Mouse (Mus musculus) gastrocnemius, postnatal 4 days (tissue): ENCODE measurements at regions not wholly inside any gene's neighbourhood (a gene's known extent, or its start where the extent isn't known, plus 50 kb on each side); places are given as distances from the start of the nearest gene placed in this dataset.
A peak's percentile ranks its signal among the peaks of the same experiment; 100 is the strongest.

Source experiments
- DNase-seq, 2 experiments: peaks; one replicate each; pipeline ENCODE4 v3.0.0; 2021 to 2022; ENCODE audit warnings: low spot score in 2 of 2, mixed read lengths in 2 of 2

DNA sequence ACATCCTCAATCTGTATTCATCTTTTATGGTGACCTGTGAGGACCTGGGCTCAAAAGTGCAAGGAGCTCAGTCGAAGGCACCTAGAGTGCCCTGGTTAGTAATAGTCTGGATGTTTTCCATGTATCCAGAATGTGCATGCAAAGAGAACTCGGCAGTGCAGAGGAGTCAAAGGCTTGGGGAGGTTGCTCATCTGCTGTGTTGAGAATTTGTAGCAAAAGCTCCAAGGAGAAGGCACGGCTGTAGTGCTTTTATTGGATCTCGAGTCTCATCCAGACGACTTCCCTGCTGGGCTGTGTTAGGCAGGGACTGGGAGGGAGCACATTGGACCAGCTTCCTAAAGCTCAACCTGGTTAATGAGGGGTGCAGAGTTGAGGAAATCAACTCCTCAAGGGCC, 97.3 kb upstream of the Wscd1 start:
- DNase-seq: no peak

DNA sequence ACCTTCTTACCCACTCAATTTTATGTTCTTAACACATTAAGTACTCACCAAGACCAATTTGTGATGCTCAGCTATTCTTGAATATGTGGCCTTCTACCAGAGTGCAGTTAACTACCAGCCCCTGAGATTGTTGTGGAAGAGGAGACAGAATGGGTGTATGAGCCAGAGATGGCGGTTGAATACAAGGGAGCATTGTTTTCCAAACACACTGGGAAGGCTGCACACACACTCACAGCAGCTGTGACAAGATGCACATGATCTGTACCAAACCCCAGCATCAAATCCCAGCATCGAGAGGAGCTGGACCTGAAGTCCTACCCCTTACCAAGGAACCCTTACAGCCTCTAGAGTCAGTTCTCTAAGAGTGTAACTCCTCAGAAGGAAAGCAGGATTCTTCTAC, 91.4 kb upstream of the Wscd1 start:
- DNase-seq: no peak

DNA sequence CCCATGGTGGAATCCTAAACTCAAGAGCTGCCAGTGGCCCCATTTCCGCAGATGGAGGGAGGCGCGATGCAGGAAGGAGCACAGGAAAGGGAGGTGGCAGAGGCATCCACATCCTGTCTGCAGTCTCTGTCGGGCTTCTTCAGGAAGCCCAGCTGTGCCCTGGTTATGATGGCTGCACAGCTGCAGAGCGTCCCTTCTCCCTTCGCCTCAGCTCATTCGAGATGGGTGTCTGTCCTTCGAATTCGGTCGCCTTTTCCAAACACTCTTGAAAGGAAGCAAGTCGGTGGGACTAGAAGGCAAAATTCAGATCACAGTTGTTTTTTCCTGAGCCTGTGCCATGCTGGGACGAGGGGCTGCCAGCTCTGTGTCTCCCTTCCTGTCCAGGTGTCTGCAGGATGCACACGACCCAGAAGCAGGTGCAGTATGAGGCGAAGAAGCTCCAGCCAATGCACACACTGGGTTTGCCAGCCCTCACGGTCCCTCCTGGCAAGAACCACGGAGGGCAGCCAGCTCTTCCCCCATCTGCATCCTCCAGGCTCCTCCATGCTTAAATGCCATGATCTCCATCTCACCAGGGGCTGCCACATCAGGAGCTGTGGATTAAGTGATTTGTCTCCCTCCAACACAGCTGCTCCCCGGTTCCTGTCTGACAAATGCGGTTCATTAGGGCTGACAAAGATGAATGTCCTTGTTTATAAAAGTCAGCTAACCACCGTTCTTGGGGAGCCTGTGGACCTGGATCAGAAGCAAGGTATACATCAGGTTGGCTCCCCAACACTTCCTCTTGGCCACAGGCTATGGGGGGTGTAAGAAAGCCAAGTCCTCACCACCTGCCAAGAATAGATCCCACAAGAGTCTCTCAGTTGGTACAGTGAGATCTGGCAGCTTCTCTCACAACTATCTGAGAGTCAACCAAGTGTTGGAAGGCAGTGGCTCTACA, 79.3 kb upstream of the Wscd1 start:
- DNase-seq: no peak

DNA sequence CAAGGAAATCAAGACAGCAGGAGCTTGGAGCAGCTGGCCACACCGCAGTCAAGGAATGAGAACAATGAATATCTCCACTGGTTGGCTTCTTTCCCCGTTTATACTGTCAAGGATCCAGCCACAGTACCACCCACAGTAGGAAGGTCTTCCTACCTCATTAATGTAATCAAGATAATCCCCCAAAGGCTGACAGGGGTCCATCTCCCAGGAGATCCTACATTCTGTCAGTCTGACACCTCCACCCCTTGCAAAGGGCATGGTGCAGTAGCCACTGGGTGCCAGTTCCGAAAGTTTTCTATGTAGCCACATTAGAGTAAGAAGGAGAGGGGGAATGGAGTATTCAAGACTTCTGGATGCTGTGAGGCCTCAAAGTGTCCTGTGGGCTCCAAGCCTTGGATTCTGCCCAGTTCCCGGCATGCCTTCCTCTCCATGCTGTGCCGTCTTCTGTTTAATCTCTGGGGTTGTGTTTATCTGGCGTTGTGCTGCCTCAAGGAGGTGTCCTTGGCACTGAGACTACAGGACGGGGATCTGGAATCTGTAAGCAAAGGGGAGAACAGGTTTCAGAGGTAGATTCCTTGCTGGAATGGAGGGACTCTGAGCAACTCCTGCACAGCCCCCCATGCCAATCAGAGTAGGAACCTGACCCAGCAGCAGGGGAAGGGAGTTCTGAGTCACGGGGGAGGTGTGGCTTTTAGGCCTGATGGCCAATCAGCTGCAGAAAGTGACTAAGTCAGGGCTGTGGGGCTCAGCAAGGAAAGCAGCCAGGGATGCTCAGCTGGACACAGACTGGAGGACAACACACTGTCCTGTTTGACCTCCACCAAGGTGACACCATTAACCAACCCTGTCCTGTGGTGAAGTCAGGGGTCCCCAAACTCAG, 77.3 kb upstream of the Wscd1 start:
- no peak for DNase-seq

DNA sequence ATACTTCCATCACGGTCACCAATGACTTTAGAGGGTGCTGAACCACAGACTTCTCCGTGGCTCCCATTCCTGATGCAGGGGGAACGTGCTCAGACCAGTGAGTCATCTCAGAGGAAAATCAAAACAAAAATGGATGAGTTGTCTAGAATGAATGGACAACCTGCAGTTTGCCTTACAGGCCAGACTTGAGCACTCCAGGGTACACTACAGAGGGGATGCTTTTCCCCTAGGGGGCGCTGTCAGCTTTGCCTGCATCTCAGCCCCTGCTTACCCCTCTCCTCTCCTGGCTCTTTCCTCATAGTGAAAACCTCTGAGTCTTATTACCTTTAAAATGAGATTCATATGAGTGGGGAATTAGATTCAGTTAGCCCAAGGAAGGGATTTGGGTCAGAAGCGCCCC, 75.4 kb upstream of the Wscd1 start:
- DNase-seq: peak; percentile 35 to 62

DNA sequence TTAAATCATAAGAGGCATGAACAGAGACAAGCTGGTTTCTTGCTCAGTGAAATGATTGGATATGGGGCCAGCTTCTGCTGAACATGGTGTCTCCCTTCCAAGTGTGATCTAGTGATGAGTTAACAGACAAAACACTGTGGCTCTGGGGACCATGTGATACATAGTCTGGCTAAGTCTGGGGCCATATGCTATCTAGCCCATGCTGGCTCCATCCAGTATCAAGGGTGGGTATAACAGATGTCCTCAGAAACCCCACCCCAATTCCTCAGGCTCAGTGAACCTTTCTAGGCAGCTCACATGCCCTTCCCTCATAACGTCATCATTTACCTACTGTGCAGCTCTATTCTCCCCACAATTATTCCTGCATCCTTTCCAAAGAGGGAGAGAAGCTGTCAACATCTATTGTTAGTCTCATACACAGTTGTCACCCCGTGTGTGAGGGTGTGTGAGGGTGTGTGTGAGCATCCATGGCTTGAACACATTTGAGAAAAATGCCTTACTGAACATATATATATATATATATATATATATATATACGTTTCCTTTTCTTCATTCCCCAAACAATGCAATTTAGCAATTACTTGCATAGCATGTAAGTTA, 73.9 kb upstream of the Wscd1 start:
- no peak for DNase-seq

DNA sequence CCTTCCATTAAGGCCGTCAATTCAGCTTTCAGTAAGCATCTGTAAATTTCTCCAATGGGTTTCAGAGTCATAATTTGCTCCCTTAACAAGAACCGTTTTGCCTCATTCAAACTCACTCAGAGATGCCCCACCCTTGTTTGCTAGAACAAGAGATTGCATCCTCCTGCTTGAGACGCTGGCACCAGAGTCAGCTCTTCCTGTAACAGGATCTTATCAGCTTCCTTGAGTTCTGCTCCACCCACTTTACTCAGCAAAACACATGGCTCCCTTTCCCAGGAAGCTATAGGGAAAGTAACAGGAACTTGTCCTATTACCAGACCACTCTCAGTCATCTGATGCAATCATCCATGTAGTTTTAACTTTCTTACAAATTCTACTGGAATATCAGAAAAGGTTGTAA, 52.7 kb upstream of the Wscd1 start:
- DNase-seq: no peak

DNA sequence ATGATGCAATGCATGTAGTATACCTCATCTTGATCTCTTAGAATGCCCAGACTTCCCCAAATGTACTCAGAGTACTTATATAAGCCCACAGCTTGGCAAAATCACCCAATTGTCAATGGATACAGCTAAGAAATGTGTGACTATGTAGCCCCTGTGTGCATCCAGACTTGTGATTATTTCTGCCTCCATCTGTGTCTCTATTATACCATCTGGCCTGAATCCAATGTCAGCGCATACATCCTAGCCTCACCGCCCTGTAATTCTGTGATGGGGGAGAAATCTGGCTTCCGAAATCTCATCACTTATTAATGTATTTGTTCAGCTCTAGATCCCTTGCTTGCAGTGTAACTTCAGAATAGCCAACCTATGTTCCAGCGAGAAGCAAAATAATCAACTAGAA, 50.9 kb upstream of the Wscd1 start:
- no peak for DNase-seq
